Mouse (Mus musculus): ENCODE results near the gene Mapk8.

DNA sequence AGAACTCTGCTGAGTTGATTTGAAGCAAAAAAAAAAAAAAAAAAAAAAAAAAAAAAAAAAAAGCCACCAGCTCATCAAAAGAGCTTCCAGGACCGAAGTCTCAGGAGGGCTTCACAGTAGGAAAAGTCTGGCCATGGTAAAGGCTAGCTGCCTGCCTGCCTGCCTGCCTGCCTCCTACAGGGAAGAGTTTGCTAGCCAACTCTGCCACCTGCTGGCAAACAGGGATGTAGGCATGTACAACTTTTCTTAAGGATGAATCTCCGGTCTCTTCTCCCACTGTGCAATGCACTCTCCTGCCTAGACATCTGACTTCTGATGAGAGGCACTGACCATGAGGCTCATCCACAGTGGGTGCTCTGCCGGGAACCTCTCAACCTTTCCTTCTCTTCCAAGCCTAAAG, 75.7 kb downstream of the Mapk8 start:
- no peak for TF ChIP-seq POLR2A (IDR thresholded peaks at IDR 0.05; ENCODE audit: low read depth, low read length)
- peak; percentile 58; the same call in 1 of the 2 replicates for TF ChIP-seq CTCF (IDR thresholded peaks at IDR 0.05; ENCODE audit: extremely low read depth, insufficient read depth, insufficient read length, insufficient replicate concordance)

All from spleen, adult 2 months (tissue).